Comparison of ENCODE assay signal across 8 mouse cellular contexts in genomic region chr1:153898989-153899730, GRCm38 (mm10). TPM values are rescaled to one million over a fixed set of nuclear protein-coding genes. Genes with fewer than 3 reads are reported as not detected.
DNase-seq lines count a peak whose midpoint lies in the region; ATAC-seq and TF ChIP-seq lines count a peak whose summit lies in the region.

No protein-coding gene starts in this region.

- peaks cover 20% of the 10 kb centered on the region for H3K36me3 ChIP-seq in heart, adult 2 months (ENCODE audit: control insufficient read depth, insufficient read depth, low read length)
- H3K36me3 ChIP-seq in ES-Bruce4 (ENCODE audit: control insufficient read depth, insufficient read depth, low read length, poor library complexity, severe bottlenecking) = peaks cover 10% of the 10 kb centered on the region
- peaks cover 11% of the 10 kb centered on the region for H3K36me3 ChIP-seq in forebrain, embryonic 12.5 days (replicated peaks)
- peaks cover 22% of the 10 kb centered on the region for H3K36me3 ChIP-seq in liver, embryonic 13.5 days

- peak overlapping the region; percentile 81 for H3K4me3 ChIP-seq in heart, adult 2 months
- H3K4me3 ChIP-seq in ES-Bruce4 (ENCODE audit: low read depth, low read length) = peak overlapping the region; percentile 45
- H3K4me3 ChIP-seq in forebrain, embryonic 12.5 days (replicated peaks) = peak overlapping the region; percentile 82
- peak overlapping the region; percentile 95 for H3K4me3 ChIP-seq in liver, embryonic 13.5 days (replicated peaks)

- intact Hi-C loops in heart, adult 2 months (cut with DNase I) = loop anchor here (5.0 kb wide), 1 partner anchor 203 kb away; no protein-coding TSS in a partner anchor
- intact Hi-C loops in heart, postnatal 36 days (cut with DNase I) = no loop called here

- WGBS in heart, adult 2 months = 17% methylated on average over 22 of the region's 22 CpGs
- WGBS in forebrain, embryonic 12.5 days = 21% methylated on average over 22 of the region's 22 CpGs
- 19% methylated on average over 22 of the region's 22 CpGs for WGBS in liver, embryonic 13.5 days (ENCODE audit: insufficient replicate concordance)

- peak overlapping the region; percentile 79 for H3K4me2 ChIP-seq in forebrain, embryonic 12.5 days
- H3K4me2 ChIP-seq in liver, embryonic 13.5 days = peak overlapping the region; percentile 87

- no peaks in the 10 kb centered on the region for H3K79me2 ChIP-seq in heart, adult 2 months (replicated peaks; ENCODE audit: control insufficient read depth, insufficient read depth, low read length)

- peaks cover 5% of the 10 kb centered on the region for H3K4me1 ChIP-seq in heart, adult 2 months (ENCODE audit: control insufficient read depth, insufficient read depth, low read length)
- H3K4me1 ChIP-seq in ES-Bruce4 (ENCODE audit: control insufficient read depth, insufficient read depth, low read length) = peaks cover 2% of the 10 kb centered on the region
- H3K4me1 ChIP-seq in forebrain, embryonic 12.5 days = peaks cover 37% of the 10 kb centered on the region
- H3K4me1 ChIP-seq in liver, embryonic 13.5 days (replicated peaks) = peaks cover 55% of the 10 kb centered on the region

- no peak for TF ChIP-seq EP300 in heart, adult 2 months (IDR thresholded peaks at IDR 0.05; ENCODE audit: insufficient read depth, low read depth, low read length)
- TF ChIP-seq EP300 in ES-Bruce4 (IDR thresholded peaks at IDR 0.05; ENCODE audit: insufficient read depth, low read depth, low read length) = no peak; the same call in 1 of the 2 replicates

- TF ChIP-seq POLR2A in heart, adult 2 months (IDR thresholded peaks at IDR 0.05; ENCODE audit: insufficient read depth, low read depth, low read length) = no peak
- no peak for TF ChIP-seq POLR2A in ES-Bruce4 (IDR thresholded peaks at IDR 0.05; ENCODE audit: insufficient read depth, low read length)

- DNase-seq in heart, adult 2 months = no peak
- DNase-seq in heart, postnatal 36 days = no peak
- no peak for DNase-seq in liver, embryonic 13.5 days
- DNase-seq in adrenal gland, postnatal 4 days (ENCODE audit: low spot score in 2 of 2) = no peak
- no peak for DNase-seq in layer of hippocampus, adult 9-10 months (ENCODE audit: low spot score)
- no peak for DNase-seq in right cerebral cortex, postnatal 36 days (ENCODE audit: low spot score in 2 of 2)

- H3K27ac ChIP-seq in heart, adult 2 months = peak overlapping the region; percentile 98
- no peak overlapping the region for H3K27ac ChIP-seq in ES-Bruce4 (ENCODE audit: insufficient read depth, low read length)
- peak overlapping the region; percentile 98 for H3K27ac ChIP-seq in forebrain, embryonic 12.5 days
- H3K27ac ChIP-seq in liver, embryonic 13.5 days = peak overlapping the region; percentile 100

- H3K27me3 ChIP-seq in heart, adult 2 months (ENCODE audit: control insufficient read depth, insufficient read depth, low read length) = no peaks in the 10 kb centered on the region
- H3K27me3 ChIP-seq in ES-Bruce4 (ENCODE audit: control insufficient read depth, insufficient read depth, low read length, poor library complexity, severe bottlenecking) = no peaks in the 10 kb centered on the region
- H3K27me3 ChIP-seq in forebrain, embryonic 12.5 days = peaks cover 3% of the 10 kb centered on the region
- H3K27me3 ChIP-seq in liver, embryonic 13.5 days = no peaks in the 10 kb centered on the region

- peak; percentile 50 for ATAC-seq in forebrain, embryonic 12.5 days (ENCODE audit: low FRiP score)
- no peak for ATAC-seq in liver, embryonic 13.5 days (ENCODE audit: low read depth)

- H3K9ac ChIP-seq in heart, adult 2 months (ENCODE audit: low read depth, low read length) = peak overlapping the region; percentile 44
- H3K9ac ChIP-seq in ES-Bruce4 (ENCODE audit: low read depth, poor library complexity, severe bottlenecking) = peak overlapping the region; percentile 19; the same call in 1 of the 2 replicates
- peak overlapping the region; percentile 84 for H3K9ac ChIP-seq in forebrain, embryonic 12.5 days
- peak overlapping the region; percentile 95 for H3K9ac ChIP-seq in liver, embryonic 13.5 days

- TF ChIP-seq CTCF in heart, adult 2 months (IDR thresholded peaks at IDR 0.05) = no peak
- no peak for TF ChIP-seq CTCF in ES-Bruce4 (IDR thresholded peaks at IDR 0.05; ENCODE audit: low read depth, low read length)

- H3K9me3 ChIP-seq in ES-Bruce4 (replicated peaks; ENCODE audit: control insufficient read depth, insufficient read depth, low read length, poor library complexity, severe bottlenecking) = no peaks in the 10 kb centered on the region
- no peaks in the 10 kb centered on the region for H3K9me3 ChIP-seq in forebrain, embryonic 12.5 days
- H3K9me3 ChIP-seq in liver, embryonic 13.5 days (replicated peaks) = no peaks in the 10 kb centered on the region

RNA-seq across cellular contexts. Expression of gene Glul, which starts 0.6 kb away (rescaled TPM):
- 100 to 1,000 TPM; 406 to 679 TPM for total RNA-seq in heart, adult 2 months (2021)
- polyA plus RNA-seq in heart, adult 2 months (2012; rRNA removed) = 344 and 559 TPM in 2 replicates
- 100 to 1,000 TPM; 611 to 674 TPM for total RNA-seq in heart, postnatal 36 days (2021)
- 94.1 and 97.0 TPM in 2 replicates for polyA plus RNA-seq in ES-Bruce4 (2011; ENCODE audit: insufficient read depth, insufficient read length, low read depth, missing spikeins)
- polyA plus RNA-seq in forebrain, embryonic 12.5 days (2016; fragmentation: Nextera tagmentation; extraction: Ambion mirVana) = 108 and 119 TPM in 2 replicates
- polyA plus RNA-seq in liver, embryonic 13.5 days (2015; fragmentation: Nextera tagmentation; extraction: Ambion mirVana) = 114 TPM in 2 replicates
- total RNA-seq in adrenal gland, postnatal 4 days (2021) = 100 to 1,000 TPM; 455 to 494 TPM

RNA-seq across cellular contexts. Expression of gene Teddm2, which starts 0.9 kb away (rescaled TPM):
- under 1 TPM; 0.91 TPM for total RNA-seq in heart, adult 2 months (2021)
- 0.49 and 1.00 TPM in 2 replicates for polyA plus RNA-seq in heart, adult 2 months (2012; rRNA removed)
- 1 to 10 TPM in 1 of 2 experiments, under 1 TPM in 1; 0.78 to 1.1 TPM for total RNA-seq in heart, postnatal 36 days (2021)
- 0.64 TPM in 1 of 2 replicates, not detected in the other for polyA plus RNA-seq in ES-Bruce4 (2011; ENCODE audit: insufficient read depth, insufficient read length, low read depth, missing spikeins)
- 0.79 and 0.85 TPM in 2 replicates for polyA plus RNA-seq in forebrain, embryonic 12.5 days (2016; fragmentation: Nextera tagmentation; extraction: Ambion mirVana)
- 0.39 and 0.41 TPM in 2 replicates for polyA plus RNA-seq in liver, embryonic 13.5 days (2015; fragmentation: Nextera tagmentation; extraction: Ambion mirVana)
- 1 to 10 TPM; 1.0 to 1.4 TPM for total RNA-seq in adrenal gland, postnatal 4 days (2021)

RNA-seq across cellular contexts. Expression of gene Teddm1a, which starts 7.6 kb away (rescaled TPM):
- total RNA-seq in heart, adult 2 months (2021) = not detected
- polyA plus RNA-seq in heart, adult 2 months (2012; rRNA removed) = not detected in 2 replicates
- not detected for total RNA-seq in heart, postnatal 36 days (2021)
- not detected in 2 replicates for polyA plus RNA-seq in ES-Bruce4 (2011; ENCODE audit: insufficient read depth, insufficient read length, low read depth, missing spikeins)
- not detected in 2 replicates for polyA plus RNA-seq in forebrain, embryonic 12.5 days (2016; fragmentation: Nextera tagmentation; extraction: Ambion mirVana)
- polyA plus RNA-seq in liver, embryonic 13.5 days (2015; fragmentation: Nextera tagmentation; extraction: Ambion mirVana) = not detected in 2 replicates
- total RNA-seq in adrenal gland, postnatal 4 days (2021) = not detected

RNA-seq across cellular contexts. Expression of gene Teddm1b, which starts 25.0 kb away (rescaled TPM):
- total RNA-seq in heart, adult 2 months (2021) = not detected
- polyA plus RNA-seq in heart, adult 2 months (2012; rRNA removed) = not detected in 2 replicates
- total RNA-seq in heart, postnatal 36 days (2021) = not detected
- polyA plus RNA-seq in ES-Bruce4 (2011; ENCODE audit: insufficient read depth, insufficient read length, low read depth, missing spikeins) = not detected in 2 replicates
- 0.57 and 0.60 TPM in 2 replicates for polyA plus RNA-seq in forebrain, embryonic 12.5 days (2016; fragmentation: Nextera tagmentation; extraction: Ambion mirVana)
- polyA plus RNA-seq in liver, embryonic 13.5 days (2015; fragmentation: Nextera tagmentation; extraction: Ambion mirVana) = 0.10 and 0.17 TPM in 2 replicates
- total RNA-seq in adrenal gland, postnatal 4 days (2021) = not detected

RNA-seq across cellular contexts. Expression of gene Rgsl1, which starts 55.2 kb away (rescaled TPM):
- not detected for total RNA-seq in heart, adult 2 months (2021)
- 0.15 TPM in 1 of 2 replicates, not detected in the other for polyA plus RNA-seq in heart, adult 2 months (2012; rRNA removed)
- total RNA-seq in heart, postnatal 36 days (2021) = not detected
- not detected in 2 replicates for polyA plus RNA-seq in ES-Bruce4 (2011; ENCODE audit: insufficient read depth, insufficient read length, low read depth, missing spikeins)
- 0.19 TPM in 1 of 2 replicates, not detected in the other for polyA plus RNA-seq in forebrain, embryonic 12.5 days (2016; fragmentation: Nextera tagmentation; extraction: Ambion mirVana)
- not detected in 2 replicates for polyA plus RNA-seq in liver, embryonic 13.5 days (2015; fragmentation: Nextera tagmentation; extraction: Ambion mirVana)
- under 1 TPM in 1 of 2 experiments, not detected in 1; 0.11 TPM for total RNA-seq in adrenal gland, postnatal 4 days (2021)

Comparison
In these comparisons a context has a peak if more than half of its experiments do, and no peak if none do; other contexts are left out.
1. H3K4me3 ChIP-seq: peak in every context shown above with its lines; median percentile 95 in liver, embryonic 13.5 days; 82 in forebrain, embryonic 12.5 days; 81 in heart, adult 2 months; 45 in ES-Bruce4.
2. H3K9ac ChIP-seq: peak in every context shown above with its lines; median percentile 95 in liver, embryonic 13.5 days; 84 in forebrain, embryonic 12.5 days; 44 in heart, adult 2 months; 19 in ES-Bruce4.